Mouse (Mus musculus): ENCODE measurements around the gene Gfap. TPM values are rescaled to one million over a fixed set of nuclear protein-coding genes. Genes with fewer than 3 reads are reported as not detected.
A peak's percentile ranks its signal among the peaks of the same experiment; 100 is the strongest.

The Gfap gene
- total RNA-seq, 2 experiments from 2014 or later, result 263 to 355 TPM

- DNase-seq (ENCODE audit: low spot score in 2 of 2), result no peak
Observed at GRCm38 (mm10) chr11:102901199-102901598, 487 bp upstream of the Gfap start.

- peak; percentile 57 to 76 for DNase-seq (ENCODE audit: low spot score in 2 of 2)
Observed at GRCm38 (mm10) chr11:102898408-102898807, 2.3 kb downstream of the Gfap start.

GRCm38 (mm10) chr11:102896641-102897040 is 4.1 kb downstream of the Gfap start:
- DNase-seq (ENCODE audit: low spot score in 2 of 2), result no peak

- DNase-seq (ENCODE audit: low spot score in 2 of 2), result no peak
Observed at GRCm38 (mm10) chr11:102895779-102896178, 4.9 kb downstream of the Gfap start.

GRCm38 (mm10) chr11:102894716-102895115 is 6.0 kb downstream of the Gfap start:
- no peak for DNase-seq (ENCODE audit: low spot score in 2 of 2)

GRCm38 (mm10) chr11:102893015-102893651 is 7.6 kb downstream of the Gfap start:
- DNase-seq (ENCODE audit: low spot score in 2 of 2), result no peak

GRCm38 (mm10) chr11:102890096-102890495 is 10.6 kb downstream of the Gfap start:
- DNase-seq (ENCODE audit: low spot score in 2 of 2), result no peak

- DNase-seq (ENCODE audit: low spot score in 2 of 2), result peak; percentile 42 to 64
Observed at GRCm38 (mm10) chr11:102888135-102888534, 12.6 kb downstream of the Gfap start.

- DNase-seq (ENCODE audit: low spot score in 2 of 2), result no peak
Observed at GRCm38 (mm10) chr11:102887433-102887832, 13.3 kb downstream of the Gfap start.

- no peak for DNase-seq (ENCODE audit: low spot score in 2 of 2)
Observed at GRCm38 (mm10) chr11:102884616-102885219, 16.0 kb downstream of the Gfap start, which contains the start of gene Fam187a. TSS of gene Fam187a (plus strand) at chr11:102885169.

- DNase-seq (ENCODE audit: low spot score in 2 of 2), result no peak
Observed at GRCm38 (mm10) chr11:102881314-102882198, 19.2 kb downstream of the Gfap start.

GRCm38 (mm10) chr11:102880585-102881313 is 20.0 kb downstream of the Gfap start, which contains the start of the genes Eftud2 and Ccdc103:
TSS of gene Eftud2 (minus strand) at chr11:102880985.
TSS of gene Ccdc103 (plus strand) at chr11:102881204.
- DNase-seq (ENCODE audit: low spot score in 2 of 2), result peak; percentile 95 to 97

- no peak for DNase-seq (ENCODE audit: low spot score in 2 of 2)
Observed at GRCm38 (mm10) chr11:102879558-102879957, 21.2 kb downstream of the Gfap start.

GRCm38 (mm10) chr11:102874801-102875334 is 25.8 kb downstream of the Gfap start:
- peak; percentile 50 to 73 for DNase-seq (ENCODE audit: low spot score in 2 of 2)

GRCm38 (mm10) chr11:102864272-102864671 is 36.4 kb downstream of the Gfap start:
- DNase-seq (ENCODE audit: low spot score in 2 of 2), result peak; percentile 32 to 73

- no peak for DNase-seq (ENCODE audit: low spot score in 2 of 2)
Observed at GRCm38 (mm10) chr11:102859933-102860332, 40.8 kb downstream of the Gfap start.

GRCm38 (mm10) chr11:102858951-102859350 is 41.8 kb downstream of the Gfap start:
- DNase-seq (ENCODE audit: low spot score in 2 of 2), result peak; percentile 14 to 28

- DNase-seq (ENCODE audit: low spot score in 2 of 2), result no peak
Observed at GRCm38 (mm10) chr11:102855941-102856340, 44.8 kb downstream of the Gfap start.

- no peak for DNase-seq (ENCODE audit: low spot score in 2 of 2)
Observed at GRCm38 (mm10) chr11:102853760-102854159, 47.0 kb downstream of the Gfap start.

GRCm38 (mm10) chr11:102851883-102852282 is 48.8 kb downstream of the Gfap start:
- DNase-seq (ENCODE audit: low spot score in 2 of 2), result peak in 1 of 2 experiments; percentile 34

GRCm38 (mm10) chr11:102845926-102846325 is 54.8 kb downstream of the Gfap start:
- no peak for DNase-seq (ENCODE audit: low spot score in 2 of 2)

All from layer of hippocampus, postnatal 14 days (tissue).